Mouse (Mus musculus): ENCODE data around the gene Zfp14.

DNA sequence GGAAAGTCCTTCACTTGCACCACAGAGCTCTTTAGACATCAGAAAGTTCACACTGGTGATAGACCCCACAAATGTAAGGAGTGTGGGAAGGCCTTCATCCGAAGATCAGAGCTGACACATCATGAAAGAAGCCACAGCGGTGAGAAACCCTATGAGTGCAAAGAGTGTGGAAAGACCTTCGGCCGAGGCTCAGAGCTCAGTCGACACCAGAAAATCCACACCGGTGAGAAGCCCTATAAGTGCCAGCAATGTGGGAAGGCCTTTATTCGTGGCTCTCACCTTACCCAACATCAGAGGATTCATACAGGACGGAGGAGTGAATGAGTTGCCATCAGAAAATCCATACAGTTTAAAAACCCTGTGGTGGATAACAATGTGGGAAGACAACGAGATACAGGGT, 27.9 kb downstream of the Zfp14 start:
- no peak for TF ChIP-seq CTCF (IDR thresholded peaks at IDR 0.05; ENCODE audit: low read depth, low read length)
- no peak for TF ChIP-seq GATA1 (IDR thresholded peaks at IDR 0.05; ENCODE audit: borderline replicate concordance, low read length)
- no peak for TF ChIP-seq POLR2AphosphoS5 (IDR thresholded peaks at IDR 0.05; ENCODE audit: insufficient replicate concordance, low read depth, low read length)
- TF ChIP-seq GATA2 (IDR thresholded peaks at IDR 0.05; ENCODE audit: borderline replicate concordance, low read depth, low read length) = no peak

Data from G1E (cell line).